Mouse (Mus musculus): ENCODE measurements around the gene Ly6g6e. TPM values are rescaled to one million over a fixed set of nuclear protein-coding genes. Genes with fewer than 3 reads are reported as not detected.

Gene Ly6g6e
- polyA plus RNA-seq, 1 experiment from 2014 or later, result 0.19 TPM

DNA sequence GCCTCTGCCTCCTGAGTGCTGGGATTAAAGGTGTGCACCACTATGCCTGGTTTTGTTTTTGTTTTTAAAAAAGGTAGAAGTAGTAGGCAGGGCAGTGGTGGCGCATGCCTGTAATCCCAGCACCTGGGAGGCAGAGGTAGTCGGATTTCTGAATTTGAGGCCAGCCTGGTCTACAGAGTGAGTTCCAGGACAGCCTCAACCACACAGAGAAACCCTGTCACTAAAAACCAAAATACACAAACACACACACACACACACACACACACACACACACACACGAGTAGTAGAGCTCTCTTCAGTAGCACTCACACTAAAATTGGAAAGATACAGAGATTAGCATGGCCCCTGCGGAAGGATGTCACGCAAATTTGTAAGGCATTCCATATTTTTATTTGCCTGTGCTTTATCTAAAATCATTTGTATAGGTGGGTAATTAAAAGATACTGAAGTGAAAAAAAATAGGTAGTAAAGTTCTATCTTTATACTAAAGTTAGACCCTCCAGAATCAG, 27.7 kb upstream of the Ly6g6e start:
- Histone ChIP-seq H3K27me3 (ENCODE audit: insufficient read depth, low read length) (no peaks in the 10 kb centered on the region), H3K9ac (replicated peaks) (peak overlapping the region; percentile 87), H3K36me3 (replicated peaks; ENCODE audit: insufficient read depth, low read length) (peaks cover 18% of the 10 kb centered on the region), H3K9me3 (ENCODE audit: low read length) (no peaks in the 10 kb centered on the region), H3K4me2 (ENCODE audit: low read depth, low read length) (peak overlapping the region; percentile 99), H3K4me3 (ENCODE audit: low read depth, low read length) (peak overlapping the region; percentile 68), H3K4me1 (ENCODE audit: insufficient read depth) (peaks cover 61% of the 10 kb centered on the region), H3K27ac (ENCODE audit: low read depth) (peak overlapping the region; percentile 98)
- ATAC-seq (no peak), DNase-seq (no peak)
- no peak for TF ChIP-seq EP300 (IDR thresholded peaks at IDR 0.05; ENCODE audit: low read depth)
- no peak for TF ChIP-seq CTCF (IDR thresholded peaks at IDR 0.05; ENCODE audit: low read depth)
- 34% methylated on average over 5 of the region's 5 CpGs for WGBS (ENCODE audit: insufficient replicate concordance)

DNA sequence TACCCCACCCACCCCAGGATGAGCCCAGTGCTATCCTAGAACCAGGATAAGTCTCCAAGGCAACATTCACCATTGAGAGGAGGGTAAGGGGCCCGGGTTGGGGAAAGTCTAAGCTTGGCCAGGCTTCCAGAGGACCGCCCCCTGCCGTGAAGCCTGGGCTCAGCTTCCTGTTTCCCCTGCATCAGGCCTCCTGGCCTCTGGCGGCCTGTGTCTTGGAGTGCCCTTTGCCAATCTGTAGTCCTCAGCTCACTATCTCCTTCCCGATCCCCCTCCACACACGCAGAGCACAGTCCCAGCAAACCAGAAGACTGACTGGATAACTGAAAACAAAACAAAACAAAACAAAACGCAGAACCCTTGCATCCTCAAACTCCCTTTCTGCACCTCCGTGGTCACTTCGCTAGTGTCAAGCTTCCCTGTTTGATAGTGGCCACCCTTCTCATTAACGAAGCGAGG, 27.1 kb upstream of the Ly6g6e start, which contains the start of gene Clic1:
Clic1 (plus strand) TSS at position 406 of the 456 bp plus-strand sequence.
- no peak for TF ChIP-seq EP300 (IDR thresholded peaks at IDR 0.05; ENCODE audit: low read depth)
- TF ChIP-seq CTCF (IDR thresholded peaks at IDR 0.05; ENCODE audit: low read depth), result peak; percentile 49
- Histone ChIP-seq H3K27ac (ENCODE audit: low read depth) (peak within 1 kb of the TSS; percentile 98), H3K36me3 (replicated peaks; ENCODE audit: insufficient read depth, low read length) (peaks cover 24% of the 10 kb centered on the region), H3K4me2 (ENCODE audit: low read depth, low read length) (peak within 1 kb of the TSS; percentile 99), H3K27me3 (ENCODE audit: insufficient read depth, low read length) (no peaks in the 10 kb centered on the region), H3K4me3 (ENCODE audit: low read depth, low read length) (peak within 1 kb of the TSS; percentile 68), H3K9ac (replicated peaks) (peak within 1 kb of the TSS; percentile 87), H3K4me1 (ENCODE audit: insufficient read depth) (peaks cover 55% of the 10 kb centered on the region), H3K9me3 (ENCODE audit: low read length) (no peaks in the 10 kb centered on the region)
- peak; percentile 4; the same call in 1 of the 2 replicates for ATAC-seq
- DNase-seq, result peak; percentile 77
- WGBS (ENCODE audit: insufficient replicate concordance), result 2% methylated on average over 11 of the region's 11 CpGs

DNA sequence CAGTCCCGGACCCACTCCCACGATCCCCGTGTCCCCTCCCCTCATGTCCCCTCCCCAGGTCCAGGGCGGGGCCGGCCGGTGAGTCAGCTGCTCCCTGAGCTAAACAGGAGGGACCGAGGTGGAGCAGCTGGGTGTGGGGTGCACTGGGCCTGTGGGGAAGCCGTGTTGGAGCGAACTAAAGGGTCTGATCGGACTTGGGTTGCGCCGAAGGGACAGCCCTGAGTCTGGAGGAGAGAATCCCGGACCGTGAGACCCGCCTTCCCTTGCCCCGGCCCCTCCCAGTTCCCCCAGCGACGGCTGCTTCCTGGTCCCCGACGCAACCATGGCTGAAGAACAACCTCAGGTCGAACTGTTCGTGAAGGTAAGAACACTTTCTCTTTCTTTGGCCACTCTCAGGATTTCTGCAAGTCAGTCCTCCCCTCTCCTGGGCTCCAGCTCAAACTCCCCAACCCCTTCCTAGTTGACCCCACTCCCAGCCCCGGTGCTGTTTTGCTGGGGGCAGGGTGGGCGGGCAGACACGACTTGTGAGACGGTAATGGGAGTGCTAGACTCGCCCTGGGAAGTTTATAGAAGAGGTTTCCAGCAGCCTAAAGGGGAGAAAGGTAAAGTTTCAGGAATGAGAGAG, 26.5 kb upstream of the Ly6g6e start:
- H3K36me3 ChIP-seq (replicated peaks; ENCODE audit: insufficient read depth, low read length), result peaks cover 29% of the 10 kb centered on the region
- WGBS (ENCODE audit: insufficient replicate concordance), result 1% methylated on average over 27 of the region's 27 CpGs
- peaks cover 49% of the 10 kb centered on the region for H3K4me1 ChIP-seq (ENCODE audit: insufficient read depth)
- H3K27ac ChIP-seq (ENCODE audit: low read depth), result peak overlapping the region; percentile 98
- no peaks in the 10 kb centered on the region for H3K27me3 ChIP-seq (ENCODE audit: insufficient read depth, low read length)
- H3K9me3 ChIP-seq (ENCODE audit: low read length), result no peaks in the 10 kb centered on the region
- ATAC-seq (peak; percentile 2), DNase-seq (peak; percentile 85)
- H3K4me2 ChIP-seq (ENCODE audit: low read depth, low read length), result peak overlapping the region; percentile 99
- H3K9ac ChIP-seq (replicated peaks), result peak overlapping the region; percentile 87
- no peak for TF ChIP-seq CTCF (IDR thresholded peaks at IDR 0.05; ENCODE audit: low read depth)
- no peak for TF ChIP-seq EP300 (IDR thresholded peaks at IDR 0.05; ENCODE audit: low read depth)
- H3K4me3 ChIP-seq (ENCODE audit: low read depth, low read length), result peak overlapping the region; percentile 68

DNA sequence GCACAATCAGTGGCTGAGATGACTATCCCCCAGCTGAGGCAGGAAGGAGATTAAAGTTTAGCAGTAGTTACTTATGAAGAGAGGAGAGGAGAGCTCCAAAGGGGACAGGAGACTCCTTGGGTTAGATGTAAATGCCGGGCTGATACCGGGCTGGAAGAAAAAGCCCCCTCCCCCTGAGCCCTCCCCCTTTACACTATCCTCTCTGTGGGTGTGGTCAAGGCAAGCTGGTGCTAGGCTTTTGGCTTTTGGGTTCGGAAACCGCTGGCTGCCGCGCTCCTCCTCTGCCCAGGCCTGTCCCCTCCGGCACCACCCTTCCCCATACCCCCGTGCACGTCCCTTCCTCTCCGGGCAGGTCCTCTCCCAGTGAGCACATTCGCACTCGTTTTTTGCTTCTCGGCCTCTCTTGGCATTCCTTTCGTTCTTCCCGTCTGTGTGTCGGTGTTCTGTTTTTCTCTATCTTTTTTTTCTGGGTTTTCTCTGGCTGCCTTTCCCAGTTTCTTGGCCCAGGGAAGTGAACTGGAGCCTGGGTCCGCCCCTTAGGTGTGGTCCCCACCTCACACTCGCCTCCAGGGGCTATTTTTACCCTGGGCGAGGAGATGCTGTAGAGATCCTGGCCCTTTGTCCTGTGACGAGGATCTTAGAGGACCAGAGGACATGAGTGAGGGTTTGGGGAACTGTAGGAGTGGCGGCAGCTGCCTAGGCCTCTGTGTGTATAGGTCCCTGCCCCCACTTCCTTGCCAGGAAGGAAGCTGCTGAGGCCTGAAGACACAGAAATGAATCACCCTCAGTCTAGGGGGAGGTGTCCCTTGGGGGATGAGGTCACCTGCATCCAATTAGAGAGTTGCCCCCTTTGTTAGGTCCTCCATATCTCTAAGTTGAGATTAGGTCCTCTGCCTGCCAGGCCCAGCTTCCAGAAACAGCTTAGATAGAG, 25.3 kb upstream of the Ly6g6e start:
- H3K27ac ChIP-seq (ENCODE audit: low read depth), result peak overlapping the region; percentile 98
- peak overlapping the region; percentile 99 for H3K4me2 ChIP-seq (ENCODE audit: low read depth, low read length)
- DNase-seq (peak; percentile 76), ATAC-seq (peak; percentile 53)
- H3K4me1 ChIP-seq (ENCODE audit: insufficient read depth), result peaks cover 38% of the 10 kb centered on the region
- no peaks in the 10 kb centered on the region for H3K9me3 ChIP-seq (ENCODE audit: low read length)
- no peak for TF ChIP-seq CTCF (IDR thresholded peaks at IDR 0.05; ENCODE audit: low read depth)
- TF ChIP-seq EP300 (IDR thresholded peaks at IDR 0.05; ENCODE audit: low read depth), result peak; percentile 29; the same call in 1 of the 2 replicates
- no peaks in the 10 kb centered on the region for H3K27me3 ChIP-seq (ENCODE audit: insufficient read depth, low read length)
- H3K36me3 ChIP-seq (replicated peaks; ENCODE audit: insufficient read depth, low read length), result peaks cover 41% of the 10 kb centered on the region
- 4% methylated on average over 21 of the region's 21 CpGs for WGBS (ENCODE audit: insufficient replicate concordance)
- peak overlapping the region; percentile 87 for H3K9ac ChIP-seq (replicated peaks)
- H3K4me3 ChIP-seq (ENCODE audit: low read depth, low read length), result peak overlapping the region; percentile 68

DNA sequence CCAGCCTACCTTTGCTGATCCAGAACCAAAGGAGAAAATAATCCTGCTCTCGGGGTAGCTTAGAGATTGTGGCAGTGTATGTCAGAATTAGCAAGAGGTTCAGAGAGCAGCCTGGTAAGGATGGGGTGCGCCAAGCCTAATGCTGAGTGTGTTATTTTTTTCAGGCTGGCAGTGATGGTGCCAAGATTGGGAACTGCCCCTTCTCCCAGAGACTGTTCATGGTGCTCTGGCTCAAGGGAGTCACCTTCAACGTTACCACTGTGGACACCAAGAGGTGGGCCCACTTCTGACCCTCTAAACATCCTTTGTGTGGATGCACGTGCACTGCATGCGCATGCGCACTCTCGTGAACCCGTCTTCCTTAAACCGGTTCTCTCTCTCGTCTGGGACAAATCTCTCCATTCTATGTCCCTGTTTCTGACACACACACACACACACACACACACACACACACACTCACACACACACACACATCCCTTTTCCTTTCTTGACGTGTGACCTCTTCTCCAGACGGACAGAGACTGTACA, 24.4 kb upstream of the Ly6g6e start:
- 82% methylated on average over 12 of the region's 12 CpGs for WGBS (ENCODE audit: insufficient replicate concordance)
- DNase-seq (no peak), ATAC-seq (no peak)
- TF ChIP-seq EP300 (IDR thresholded peaks at IDR 0.05; ENCODE audit: low read depth) (no peak), CTCF (IDR thresholded peaks at IDR 0.05; ENCODE audit: low read depth) (no peak)
- peak overlapping the region; percentile 68 for H3K4me3 ChIP-seq (ENCODE audit: low read depth, low read length)
- H3K27me3 ChIP-seq (ENCODE audit: insufficient read depth, low read length), result no peaks in the 10 kb centered on the region
- H3K27ac ChIP-seq (ENCODE audit: low read depth), result peak overlapping the region; percentile 98
- peaks cover 31% of the 10 kb centered on the region for H3K4me1 ChIP-seq (ENCODE audit: insufficient read depth)
- peaks cover 45% of the 10 kb centered on the region for H3K36me3 ChIP-seq (replicated peaks; ENCODE audit: insufficient read depth, low read length)
- H3K4me2 ChIP-seq (ENCODE audit: low read depth, low read length), result peak overlapping the region; percentile 99
- H3K9ac ChIP-seq (replicated peaks), result peak overlapping the region; percentile 87
- no peaks in the 10 kb centered on the region for H3K9me3 ChIP-seq (ENCODE audit: low read length)
